Mouse (Mus musculus) midbrain, embryonic 13.5 days (tissue): ENCODE data around the gene C2cd2. TPM values are rescaled to one million over a fixed set of nuclear protein-coding genes. Genes with fewer than 3 reads are reported as not detected.

Experiments
- ATAC-seq: fragments of 200-750 bp; cut with Nextera tagmentation; 2 replicates; pipeline ENCODE4 v1.8.0; 2017; ENCODE audit warnings: mild to moderate bottlenecking, moderate TSS enrichment, moderate library complexity
- H3K27ac ChIP-seq: fragments of 300-500 bp; sonication (generic); 2 replicates; pipeline ENCODE4 v1.5.1; 2015; ENCODE audit warnings: inconsistent platforms, mild to moderate bottlenecking, moderate library complexity
- H3K27me3 ChIP-seq: fragments of 300-500 bp; sonication (generic); 2 replicates; pipeline ENCODE4 v1.6.1; 2015; ENCODE audit warnings: mild to moderate bottlenecking, inconsistent platforms
- H3K36me3 ChIP-seq: fragments of 300-500 bp; sonication (generic); 2 replicates; pipeline ENCODE4 v1.6.1; 2015; ENCODE audit warnings: mild to moderate bottlenecking, inconsistent platforms
- H3K4me1 ChIP-seq: fragments of 300-500 bp; sonication (generic); replicated peaks from 2 replicates; pipeline ENCODE4 v1.6.1; 2015; ENCODE audit warnings: inconsistent platforms
- H3K4me2 ChIP-seq: fragments of 300-500 bp; sonication (generic); replicated peaks from 2 replicates; pipeline ENCODE4 v1.6.1; 2015; ENCODE audit warnings: moderate library complexity, mild to moderate bottlenecking, inconsistent platforms
- H3K4me3 ChIP-seq: fragments of 300-500 bp; sonication (generic); replicated peaks from 2 replicates; pipeline ENCODE4 v1.5.1; 2015; ENCODE audit warnings: mild to moderate bottlenecking, inconsistent platforms
- H3K9ac ChIP-seq: fragments of 300-500 bp; sonication (generic); replicated peaks from 2 replicates; pipeline ENCODE4 v1.6.1; 2015; ENCODE audit warnings: mild to moderate bottlenecking, inconsistent platforms
- H3K9me3 ChIP-seq: fragments of 300-500 bp; sonication (generic); 2 replicates; pipeline ENCODE4 v1.6.1; 2016; ENCODE audit warnings: mild to moderate bottlenecking, inconsistent platforms
- WGBS: fragments of 180-500 bp; shearing (Covaris S2); methylation state at CpG from one replicate; pipeline ENCODE4 v1.1.7; 2015; 5-methylcytosine and 5-hydroxymethylcytosine counted together
- polyA plus RNA-seq: library from polyadenylated mRNA; unstranded; fragments of >200 nt; fragmentation: Nextera tagmentation; extraction: Ambion mirVana; gene quantifications from 2 replicates; pipeline ENCODE4 v1.2.1, GENCODE M21; 2015

The C2cd2 gene
- polyA plus RNA-seq, 1 experiment from 2014 or later: 12.2 TPM

GRCm38 (mm10) chr16:97874376-97874775 lies 88.0 kb downstream of the C2cd2 start:
- no peak overlapping the region for H3K4me2 ChIP-seq
- H3K4me1 ChIP-seq: no peaks in the 10 kb centered on the region
- WGBS: 59% methylated on average over 1 of the region's 1 CpGs
- H3K27me3 ChIP-seq: no peaks in the 10 kb centered on the region
- no peak overlapping the region for H3K4me3 ChIP-seq
- ATAC-seq: no peak
- no peak overlapping the region for H3K27ac ChIP-seq
- H3K9ac ChIP-seq: no peak overlapping the region
- H3K9me3 ChIP-seq: no peaks in the 10 kb centered on the region
- peaks cover 24% of the 10 kb centered on the region for H3K36me3 ChIP-seq

GRCm38 (mm10) chr16:97872657-97873056 lies 89.7 kb downstream of the C2cd2 start:
- Histone ChIP-seq H3K4me3 (no peak overlapping the region), H3K4me1 (no peaks in the 10 kb centered on the region), H3K36me3 (peaks cover 36% of the 10 kb centered on the region), H3K27ac (no peak overlapping the region), H3K27me3 (no peaks in the 10 kb centered on the region), H3K9me3 (no peaks in the 10 kb centered on the region), H3K4me2 (no peak overlapping the region), H3K9ac (no peak overlapping the region)
- ATAC-seq: no peak
- WGBS: 66% methylated on average over 5 of the region's 5 CpGs

GRCm38 (mm10) chr16:97869193-97870102 lies 93.0 kb downstream of the C2cd2 start:
- 73% methylated on average over 6 of the region's 6 CpGs for WGBS
- no peak overlapping the region for H3K4me2 ChIP-seq
- peaks cover 42% of the 10 kb centered on the region for H3K36me3 ChIP-seq
- H3K4me1 ChIP-seq: no peaks in the 10 kb centered on the region
- no peak overlapping the region for H3K4me3 ChIP-seq
- no peaks in the 10 kb centered on the region for H3K27me3 ChIP-seq
- no peak overlapping the region for H3K27ac ChIP-seq
- no peaks in the 10 kb centered on the region for H3K9me3 ChIP-seq
- no peak for ATAC-seq
- H3K9ac ChIP-seq: no peak overlapping the region

GRCm38 (mm10) chr16:97863932-97864467 lies 98.4 kb downstream of the C2cd2 start:
- Histone ChIP-seq H3K36me3 (peaks cover 25% of the 10 kb centered on the region), H3K9me3 (no peaks in the 10 kb centered on the region), H3K27me3 (no peaks in the 10 kb centered on the region), H3K9ac (no peak overlapping the region), H3K4me3 (no peak overlapping the region), H3K4me2 (no peak overlapping the region), H3K27ac (no peak overlapping the region), H3K4me1 (no peaks in the 10 kb centered on the region)
- ATAC-seq: no peak
- 86% methylated on average over 3 of the region's 3 CpGs for WGBS

- Histone ChIP-seq H3K4me2 (no peak overlapping the region), H3K4me1 (peaks cover 9% of the 10 kb centered on the region), H3K36me3 (peaks cover 4% of the 10 kb centered on the region; the same call in 1 of the 2 replicates), H3K27me3 (no peaks in the 10 kb centered on the region), H3K27ac (no peak overlapping the region), H3K9ac (no peak overlapping the region), H3K4me3 (no peak overlapping the region), H3K9me3 (no peaks in the 10 kb centered on the region)
- no peak for ATAC-seq
Observed at GRCm38 (mm10) chr16:97856050-97856449, 106.3 kb downstream of the C2cd2 start.

GRCm38 (mm10) chr16:97851741-97852319 lies 110.6 kb downstream of the C2cd2 start, which contains the start of gene Prdm15:
TSS of gene Prdm15 (minus strand) at chr16:97851850.
- under 1% methylated on average over 31 of the region's 31 CpGs for WGBS
- H3K36me3 ChIP-seq: no peaks in the 10 kb centered on the region
- peak; percentile 89 for ATAC-seq
- peaks cover 30% of the 10 kb centered on the region for H3K4me1 ChIP-seq
- peak within 1 kb of the TSS; percentile 100 for H3K27ac ChIP-seq
- peak within 1 kb of the TSS; percentile 80 for H3K4me2 ChIP-seq
- H3K27me3 ChIP-seq: no peaks in the 10 kb centered on the region
- peak within 1 kb of the TSS; percentile 92 for H3K4me3 ChIP-seq
- H3K9me3 ChIP-seq: no peaks in the 10 kb centered on the region
- H3K9ac ChIP-seq: peak within 1 kb of the TSS; percentile 98

- H3K9ac ChIP-seq: peak overlapping the region; percentile 98
- peak overlapping the region; percentile 92 for H3K4me3 ChIP-seq
- no peaks in the 10 kb centered on the region for H3K27me3 ChIP-seq
- peak overlapping the region; percentile 80 for H3K4me2 ChIP-seq
- under 1% methylated on average over 74 of the region's 77 CpGs for WGBS
- H3K4me1 ChIP-seq: peaks cover 30% of the 10 kb centered on the region
- peak overlapping the region; percentile 100 for H3K27ac ChIP-seq
- peak; percentile 94 for ATAC-seq
- H3K36me3 ChIP-seq: peaks cover 5% of the 10 kb centered on the region; the same call in 1 of the 2 replicates
- no peaks in the 10 kb centered on the region for H3K9me3 ChIP-seq
Observed at GRCm38 (mm10) chr16:97851061-97851740, 111.2 kb downstream of the C2cd2 start.

- 1% methylated on average over 11 of the region's 11 CpGs for WGBS
- no peak; the same call in 1 of the 2 replicates for ATAC-seq
- H3K36me3 ChIP-seq: peaks cover 10% of the 10 kb centered on the region; the same call in 1 of the 2 replicates
- no peaks in the 10 kb centered on the region for H3K9me3 ChIP-seq
- H3K27me3 ChIP-seq: no peaks in the 10 kb centered on the region
- H3K4me3 ChIP-seq: peak overlapping the region; percentile 92
- peaks cover 30% of the 10 kb centered on the region for H3K4me1 ChIP-seq
- H3K4me2 ChIP-seq: peak overlapping the region; percentile 80
- H3K9ac ChIP-seq: peak overlapping the region; percentile 98
- H3K27ac ChIP-seq: peak overlapping the region; percentile 100
Observed at GRCm38 (mm10) chr16:97850667-97851060, 111.7 kb downstream of the C2cd2 start.

- WGBS: 85% methylated on average over 6 of the region's 6 CpGs
- peaks cover 18% of the 10 kb centered on the region; the same call in 1 of the 2 replicates for H3K36me3 ChIP-seq
- H3K27me3 ChIP-seq: no peaks in the 10 kb centered on the region
- no peak overlapping the region for H3K9ac ChIP-seq
- no peak overlapping the region for H3K4me3 ChIP-seq
- H3K4me1 ChIP-seq: peaks cover 30% of the 10 kb centered on the region
- no peak for ATAC-seq
- H3K27ac ChIP-seq: no peak overlapping the region
- no peaks in the 10 kb centered on the region for H3K9me3 ChIP-seq
- H3K4me2 ChIP-seq: no peak overlapping the region
Observed at GRCm38 (mm10) chr16:97848832-97849231, 113.6 kb downstream of the C2cd2 start.

- WGBS: 90% methylated on average over 12 of the region's 12 CpGs
- H3K9me3 ChIP-seq: no peaks in the 10 kb centered on the region
- no peaks in the 10 kb centered on the region for H3K27me3 ChIP-seq
- no peak overlapping the region for H3K4me3 ChIP-seq
- H3K4me1 ChIP-seq: peaks cover 16% of the 10 kb centered on the region
- ATAC-seq: no peak
- H3K4me2 ChIP-seq: no peak overlapping the region
- no peak overlapping the region for H3K27ac ChIP-seq
- H3K36me3 ChIP-seq: peaks cover 30% of the 10 kb centered on the region
- no peak overlapping the region for H3K9ac ChIP-seq
Observed at GRCm38 (mm10) chr16:97844967-97845937, 117.1 kb downstream of the C2cd2 start.

- H3K4me3 ChIP-seq: no peak overlapping the region
- H3K4me2 ChIP-seq: no peak overlapping the region
- no peaks in the 10 kb centered on the region for H3K27me3 ChIP-seq
- WGBS: 87% methylated on average over 3 of the region's 3 CpGs
- H3K4me1 ChIP-seq: no peaks in the 10 kb centered on the region
- no peak overlapping the region for H3K9ac ChIP-seq
- H3K27ac ChIP-seq: no peak overlapping the region
- H3K9me3 ChIP-seq: no peaks in the 10 kb centered on the region
- no peak for ATAC-seq
- H3K36me3 ChIP-seq: peaks cover 95% of the 10 kb centered on the region
Observed at GRCm38 (mm10) chr16:97832154-97832553, 130.2 kb downstream of the C2cd2 start.
